Mouse (Mus musculus): ENCODE results near the gene Sox5.

Sox5 gene

DNA sequence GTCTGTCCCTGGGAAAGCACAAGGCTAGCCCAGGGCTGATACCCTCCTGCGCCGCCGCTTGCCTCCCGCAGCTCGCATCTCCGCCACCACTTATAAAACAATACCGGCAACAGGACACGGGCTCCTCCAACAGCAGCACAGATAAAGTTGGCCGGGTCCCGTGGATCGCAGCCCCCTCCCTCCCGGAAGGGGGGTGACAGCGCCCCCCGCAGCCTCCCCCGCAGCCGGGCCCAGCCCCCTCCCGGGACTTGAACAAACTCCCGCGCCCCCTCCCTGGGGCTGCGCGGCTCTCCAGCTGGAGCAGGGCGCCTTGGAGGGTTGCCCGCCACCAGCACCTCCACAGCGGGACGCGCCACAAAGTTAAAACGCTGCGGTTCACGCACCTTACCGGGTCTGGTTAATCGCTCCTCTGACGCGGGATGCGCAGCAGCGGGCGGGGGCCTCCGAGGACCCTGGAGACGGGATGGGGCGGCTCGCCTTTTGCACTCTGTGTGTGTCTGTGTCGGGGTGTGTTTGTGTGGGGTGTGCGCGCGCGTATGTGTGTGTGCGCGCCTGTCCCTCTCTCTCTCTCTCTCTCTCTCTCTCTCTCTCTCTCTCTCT lies at the start of gene Sox5:
Sox5 (minus strand) TSS at position 547 of the 600 bp plus-strand sequence.
- peak in 1 of 2 experiments; percentile 23 for DNase-seq

DNA sequence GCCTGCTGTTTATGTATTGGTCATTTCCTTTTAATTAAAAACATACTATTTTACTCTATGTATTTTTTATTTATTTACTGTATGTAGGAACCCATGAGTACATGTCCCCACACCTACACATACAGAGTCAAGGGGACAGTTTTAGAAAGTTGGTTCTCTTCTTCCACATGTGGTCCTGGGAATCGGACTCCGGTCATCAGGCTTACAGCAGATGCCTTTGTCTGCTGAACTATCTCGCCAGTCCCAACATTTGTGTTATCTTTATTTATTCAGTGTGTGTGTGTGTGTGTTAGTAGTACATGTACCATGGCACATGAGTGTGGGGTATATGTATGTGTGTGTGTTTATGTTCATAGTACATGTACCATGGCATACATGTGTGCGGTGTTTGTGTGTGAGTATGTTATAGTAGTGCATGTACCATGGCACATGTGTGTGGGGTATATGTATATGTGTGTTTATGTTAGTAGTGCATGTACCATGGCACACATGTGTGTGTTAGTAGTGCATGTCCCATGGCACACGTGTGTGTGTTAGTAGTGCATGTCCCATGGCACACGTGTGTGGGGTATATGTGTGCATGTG lies 43.3 kb upstream of the Sox5 start:
- DNase-seq, result no peak

DNA sequence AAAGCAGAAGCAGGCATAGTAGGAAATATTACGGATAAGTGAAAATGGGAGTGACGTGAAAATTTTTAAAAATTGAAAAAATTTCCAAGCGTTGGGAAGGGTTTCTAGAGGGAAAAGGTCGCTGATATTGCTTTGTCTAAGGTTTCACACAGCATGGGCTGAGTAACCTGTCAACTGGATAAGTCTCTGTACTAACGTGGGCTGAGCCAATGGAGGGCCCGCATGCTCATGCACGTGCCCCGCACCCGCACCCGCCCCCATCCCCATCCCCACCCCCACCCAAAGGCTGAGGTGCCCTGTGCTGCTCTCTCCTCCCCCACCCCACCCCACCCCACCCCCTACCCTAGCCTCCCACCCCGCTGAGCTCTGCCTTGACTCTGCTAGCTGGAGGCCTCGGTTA lies 42.4 kb upstream of the Sox5 start:
- DNase-seq, result no peak

DNA sequence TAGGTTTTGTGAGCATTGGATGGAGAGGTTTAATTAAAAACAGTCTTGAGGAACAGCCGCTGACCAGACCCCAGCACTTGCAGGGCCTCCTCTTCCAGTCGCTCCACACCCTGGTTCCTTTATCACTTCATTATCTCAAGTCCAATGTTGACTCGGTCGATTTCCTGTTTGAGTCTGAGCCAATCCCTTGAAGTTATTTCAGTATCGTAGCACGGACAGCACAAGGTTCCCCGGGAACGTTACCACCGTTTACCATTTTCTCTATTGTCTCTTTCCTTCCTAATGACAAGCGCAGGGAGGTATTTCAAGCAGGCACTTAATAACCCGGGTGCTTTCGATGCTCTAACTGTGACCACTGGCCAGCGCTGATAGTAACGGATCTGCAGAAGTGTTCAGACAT lies 40.8 kb upstream of the Sox5 start:
- no peak for DNase-seq

DNA sequence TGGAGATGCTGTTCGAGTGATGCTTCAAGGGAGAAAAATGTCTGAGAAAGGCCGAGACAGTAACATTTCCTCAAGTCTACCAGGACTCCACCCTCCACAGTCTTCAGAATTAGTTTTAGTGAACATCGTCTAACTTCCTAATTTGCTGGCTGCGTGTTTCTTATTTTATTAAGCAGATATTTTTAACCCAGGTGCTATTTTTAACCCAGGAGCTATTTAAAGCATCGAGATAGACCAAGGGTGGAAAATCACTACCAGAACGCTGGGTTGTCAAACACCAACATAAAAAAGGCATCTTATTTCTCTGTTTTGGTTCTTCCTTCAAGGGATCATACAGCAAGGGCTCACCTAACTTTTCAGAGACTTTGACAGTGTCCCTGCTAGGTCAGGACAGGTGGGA lies 39.2 kb upstream of the Sox5 start:
- no peak for DNase-seq

DNA sequence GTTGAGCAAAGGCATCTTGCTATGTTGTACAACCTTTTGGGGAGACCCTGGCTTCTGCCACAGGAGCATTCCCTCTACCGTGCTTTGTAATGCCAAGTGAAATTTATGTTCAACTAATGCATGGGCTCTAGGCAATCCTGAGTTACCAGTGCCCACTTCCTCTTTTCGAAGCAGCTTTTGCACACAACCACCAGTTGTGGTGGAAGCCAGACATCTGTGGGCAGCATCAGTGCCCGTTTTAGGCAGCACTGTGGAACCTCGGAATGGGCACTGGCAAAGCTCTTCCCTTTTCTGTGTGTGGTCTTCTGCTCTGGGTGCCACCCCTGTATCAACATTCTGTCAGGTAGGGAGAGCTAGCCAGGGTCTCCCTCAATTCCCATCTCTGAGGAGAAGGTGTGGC lies 36.2 kb upstream of the Sox5 start:
- no peak for DNase-seq

DNA sequence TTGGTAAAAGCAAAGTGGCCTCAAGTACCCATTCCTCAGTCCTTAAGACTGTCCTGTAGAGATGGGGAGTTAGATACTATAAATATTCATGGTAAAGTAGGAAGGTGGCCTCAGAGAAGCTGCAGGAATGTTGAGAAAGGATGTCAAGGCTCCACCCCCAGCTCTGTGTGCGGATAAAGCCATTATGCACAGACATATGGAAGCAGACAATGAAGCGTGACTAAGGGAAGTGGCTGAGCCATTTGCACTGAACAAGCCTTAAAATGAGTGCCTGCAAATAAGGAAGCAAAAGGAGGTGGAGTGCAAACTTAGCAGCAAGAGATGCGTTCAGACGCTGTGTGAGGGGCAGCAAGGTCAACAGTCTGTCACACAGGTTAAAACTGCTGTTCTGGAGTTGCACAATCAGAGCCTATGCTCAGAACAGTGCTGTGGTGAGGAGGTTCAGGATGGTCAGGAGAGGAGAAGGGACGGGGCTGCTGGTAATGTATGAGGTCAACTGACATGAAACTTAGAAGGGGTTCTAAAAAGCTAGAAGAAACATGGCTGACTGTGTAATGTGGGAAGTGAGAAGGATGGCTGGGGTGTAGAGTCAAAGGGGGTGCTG lies 35.7 kb upstream of the Sox5 start:
- DNase-seq, result no peak

DNA sequence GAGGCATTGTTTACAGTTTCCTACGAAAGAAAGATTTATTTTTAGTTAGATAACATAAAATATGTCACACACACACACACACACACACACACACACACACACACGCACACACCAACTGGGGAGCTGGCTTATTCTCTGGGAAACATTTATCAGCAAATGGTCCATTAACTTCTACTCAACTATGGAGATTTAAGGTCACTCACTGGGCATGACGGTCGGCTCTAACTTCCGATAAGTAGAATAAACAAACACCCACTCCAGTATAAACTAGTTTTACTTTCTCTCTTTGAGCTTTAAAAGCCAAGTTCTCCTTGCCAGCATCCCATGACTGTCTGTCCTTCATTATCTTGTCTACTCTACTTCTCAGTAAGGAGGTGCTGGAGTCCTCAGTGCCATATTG lies 33.8 kb upstream of the Sox5 start:
- no peak for DNase-seq

DNA sequence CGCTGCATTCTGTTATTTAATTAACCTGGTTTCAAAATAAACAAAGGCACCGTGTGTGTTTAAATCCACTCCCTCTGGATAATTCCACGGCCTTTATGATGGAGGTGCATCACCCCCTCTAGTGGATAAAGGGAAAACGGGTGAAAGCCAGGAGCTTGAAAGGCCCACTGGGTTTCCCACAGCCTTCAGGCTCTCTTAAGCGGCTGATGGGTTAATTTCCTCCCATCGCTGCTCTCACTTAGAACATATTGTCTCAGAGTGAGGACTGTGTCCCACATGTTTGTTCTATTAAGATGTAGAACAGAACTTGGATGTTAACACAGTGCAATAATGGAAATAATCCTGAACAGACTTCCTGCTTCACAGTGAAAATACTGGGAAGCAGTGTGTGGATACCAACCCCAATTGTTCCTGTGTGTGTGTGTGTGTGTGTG lies 33.2 kb upstream of the Sox5 start:
- peak; percentile 11 to 13 for DNase-seq

DNA sequence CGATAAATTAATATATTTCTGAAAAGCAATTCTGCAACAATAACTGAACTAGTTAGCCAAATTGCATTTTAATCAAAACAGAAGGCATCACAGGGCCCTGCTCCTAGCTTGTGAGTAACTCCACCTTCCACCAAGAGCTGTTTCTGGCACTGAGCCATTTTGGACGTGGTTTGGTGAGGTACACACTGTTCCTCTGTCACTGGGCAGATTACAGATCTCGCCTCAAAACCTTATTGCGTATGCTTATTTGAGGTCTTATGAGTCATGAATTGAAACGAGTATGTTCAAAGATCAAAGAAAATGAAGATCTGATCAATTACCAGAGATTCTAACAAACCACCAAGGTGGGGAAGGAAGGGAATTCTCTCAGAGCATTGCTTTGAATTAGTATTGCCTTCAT lies 22.5 kb upstream of the Sox5 start:
- DNase-seq, result no peak

DNA sequence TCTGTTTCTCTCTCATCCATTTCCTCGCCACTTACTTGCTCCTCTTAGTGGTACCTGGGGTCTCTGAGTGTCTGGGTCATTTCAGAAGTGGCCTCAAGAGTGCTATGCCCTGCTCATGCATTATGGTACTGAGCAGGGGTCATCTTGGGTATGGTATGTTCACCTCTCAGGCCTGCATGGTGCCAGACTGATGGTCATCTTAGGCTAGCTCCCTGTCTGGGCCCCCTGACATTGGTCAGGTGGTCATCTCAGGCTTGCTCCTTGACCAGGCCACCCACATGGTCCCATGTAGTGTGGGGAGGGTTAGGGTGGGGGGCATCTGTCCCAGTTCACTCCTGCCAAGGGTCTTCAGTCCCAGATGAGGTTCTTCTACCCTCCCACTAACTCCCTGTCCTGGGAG lies 21.3 kb upstream of the Sox5 start:
- DNase-seq, result no peak

DNA sequence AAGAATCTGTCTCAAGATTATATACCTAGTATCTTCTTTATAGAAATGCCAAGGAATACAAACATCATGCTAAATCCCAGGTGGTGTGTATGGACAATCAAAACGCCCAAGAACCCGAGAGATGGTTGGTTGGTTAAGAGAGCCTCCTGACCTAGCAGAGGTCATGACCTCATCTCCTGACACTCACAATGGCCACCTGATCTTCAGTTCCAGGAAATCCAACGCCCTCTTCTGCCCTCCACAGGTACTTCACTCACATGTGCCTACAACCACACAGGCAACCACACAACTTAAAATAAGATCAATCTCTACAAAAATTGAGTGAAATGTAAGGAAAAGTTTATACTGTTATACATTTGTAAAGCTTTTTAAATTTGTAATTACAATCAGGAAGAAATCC lies 12.6 kb upstream of the Sox5 start:
- no peak for DNase-seq

DNA sequence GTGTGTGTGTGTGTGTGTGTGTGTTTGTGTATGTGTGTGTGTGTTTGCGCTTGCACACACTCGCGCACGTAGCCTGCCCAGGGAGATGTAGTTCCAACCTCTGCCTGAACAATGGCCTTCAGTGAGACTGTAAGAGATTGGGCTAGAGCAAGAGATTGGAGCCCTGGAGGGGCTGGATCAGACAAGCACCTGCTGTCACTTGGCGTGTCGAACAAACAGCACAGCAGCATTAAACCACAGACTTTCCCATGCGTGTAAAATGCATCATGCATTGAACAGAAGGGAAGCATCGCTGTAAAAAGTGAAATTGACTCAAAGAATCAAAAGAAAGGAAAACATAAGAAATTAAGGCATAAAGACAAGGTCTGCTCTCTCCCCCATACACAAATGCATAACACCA lies 11.1 kb upstream of the Sox5 start:
- DNase-seq, result no peak

DNA sequence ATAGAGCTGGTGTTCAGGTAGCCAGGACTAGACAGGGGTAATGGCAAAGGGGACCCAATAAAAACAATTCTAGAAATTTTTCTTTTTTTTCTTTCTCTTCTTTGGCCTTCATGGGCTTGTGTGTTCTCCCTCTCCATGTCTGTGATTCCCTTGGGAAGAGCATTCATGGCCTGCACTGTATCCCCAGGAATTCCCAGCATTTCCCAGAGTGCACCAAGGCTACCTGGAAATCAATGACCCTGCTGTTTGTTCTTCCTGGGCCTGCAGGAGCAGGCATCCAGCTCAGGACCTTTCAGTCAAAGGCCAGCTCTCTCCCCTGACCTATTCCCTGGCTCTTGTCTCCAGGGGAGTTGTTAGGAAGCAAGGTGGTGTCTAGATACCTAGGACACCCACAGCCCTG lies 1.5 kb upstream of the Sox5 start:
- DNase-seq, result no peak

DNA sequence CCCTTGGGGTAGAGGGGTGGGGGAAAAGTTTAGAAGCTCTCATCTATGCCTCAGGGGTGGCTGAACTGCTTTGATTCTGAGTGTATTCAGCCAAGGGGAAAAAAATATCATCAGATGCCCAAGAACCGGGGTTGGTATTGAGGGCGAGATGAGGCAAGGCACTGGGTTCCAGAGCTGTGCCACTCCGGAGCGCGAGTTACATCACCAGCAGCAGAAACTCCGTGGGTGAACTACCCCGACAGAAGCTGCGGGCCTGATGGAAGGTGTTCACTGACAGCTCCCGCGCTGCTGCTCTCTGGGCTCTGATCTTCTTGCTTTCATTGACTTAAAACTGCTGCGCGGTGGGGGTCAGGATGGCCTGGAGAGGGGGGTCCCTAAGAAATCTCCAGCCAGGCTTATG lies 1.1 kb upstream of the Sox5 start:
- DNase-seq, result no peak

DNA sequence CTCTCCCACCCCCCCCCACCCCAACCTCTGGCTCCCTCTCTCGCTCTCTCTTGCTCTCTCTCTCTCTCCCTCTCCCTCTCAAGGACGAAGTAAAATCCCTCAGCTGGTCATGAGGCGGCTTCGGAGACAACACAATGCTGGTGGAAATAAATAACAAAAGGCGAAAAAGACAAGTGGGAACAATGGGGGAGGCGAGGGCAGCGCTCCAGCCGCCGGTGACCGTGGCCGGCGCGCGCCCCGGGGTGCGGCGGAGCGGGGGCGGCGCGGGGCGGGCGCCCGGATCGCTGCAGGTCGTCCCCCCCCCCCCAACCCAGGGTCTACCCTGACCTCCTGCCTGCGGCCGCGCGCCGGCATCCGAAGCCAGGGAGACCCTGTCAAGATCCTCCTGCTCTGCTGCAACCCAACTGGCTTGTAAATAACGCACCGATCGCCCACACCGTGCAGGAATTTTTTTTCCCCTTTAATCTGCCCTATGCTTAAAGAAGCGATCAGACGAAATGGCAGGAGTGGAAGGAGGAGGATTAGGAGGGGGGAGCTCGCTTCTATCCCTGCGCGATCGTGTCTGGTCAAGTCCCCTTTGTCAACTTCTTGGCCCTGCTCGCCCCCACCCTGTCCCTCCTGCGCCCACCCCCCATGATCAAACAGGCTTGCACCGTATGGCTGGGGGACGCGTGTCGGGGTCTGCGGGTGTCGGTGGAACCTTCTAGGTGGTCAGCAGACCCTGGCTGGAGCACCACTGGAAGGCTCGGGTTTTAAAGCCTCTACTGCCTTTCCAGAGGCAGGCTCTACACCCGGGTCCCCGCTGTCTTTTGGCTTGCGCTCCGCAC lies 467 bp upstream of the Sox5 start:
- peak in 1 of 2 experiments; percentile 4 for DNase-seq

DNA sequence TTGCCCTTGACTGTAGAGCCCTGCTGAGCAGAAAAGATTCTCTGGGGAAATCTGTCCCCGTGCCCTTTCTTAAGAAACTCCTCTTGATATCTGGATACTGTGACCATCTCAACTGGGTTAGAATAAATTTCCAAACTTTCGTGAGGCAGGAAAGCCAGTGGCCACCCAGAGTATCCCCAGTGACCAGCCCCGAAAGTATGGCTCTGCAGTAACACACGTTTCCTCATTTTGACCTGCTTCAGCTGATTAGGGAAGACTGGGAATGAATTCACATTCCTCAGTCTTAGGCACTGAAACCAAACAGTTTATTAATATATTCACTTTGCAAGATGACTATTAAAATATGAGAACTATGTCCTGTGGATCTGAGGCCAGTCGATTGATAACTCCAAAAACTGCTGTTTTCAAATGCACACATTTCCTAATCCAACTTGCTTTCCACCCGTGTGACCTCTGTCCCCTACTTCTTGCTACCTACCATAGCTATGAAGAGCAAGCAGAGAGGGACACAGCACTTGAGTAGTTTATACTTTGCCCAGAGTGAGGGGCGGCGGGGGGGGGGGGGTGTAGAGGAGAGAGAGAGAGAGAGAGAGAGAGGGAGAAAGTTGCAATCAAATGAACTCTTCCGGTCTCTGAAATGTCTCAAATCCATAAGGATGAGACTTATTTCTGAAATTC lies 1.0 kb downstream of the Sox5 start:
- no peak for DNase-seq

DNA sequence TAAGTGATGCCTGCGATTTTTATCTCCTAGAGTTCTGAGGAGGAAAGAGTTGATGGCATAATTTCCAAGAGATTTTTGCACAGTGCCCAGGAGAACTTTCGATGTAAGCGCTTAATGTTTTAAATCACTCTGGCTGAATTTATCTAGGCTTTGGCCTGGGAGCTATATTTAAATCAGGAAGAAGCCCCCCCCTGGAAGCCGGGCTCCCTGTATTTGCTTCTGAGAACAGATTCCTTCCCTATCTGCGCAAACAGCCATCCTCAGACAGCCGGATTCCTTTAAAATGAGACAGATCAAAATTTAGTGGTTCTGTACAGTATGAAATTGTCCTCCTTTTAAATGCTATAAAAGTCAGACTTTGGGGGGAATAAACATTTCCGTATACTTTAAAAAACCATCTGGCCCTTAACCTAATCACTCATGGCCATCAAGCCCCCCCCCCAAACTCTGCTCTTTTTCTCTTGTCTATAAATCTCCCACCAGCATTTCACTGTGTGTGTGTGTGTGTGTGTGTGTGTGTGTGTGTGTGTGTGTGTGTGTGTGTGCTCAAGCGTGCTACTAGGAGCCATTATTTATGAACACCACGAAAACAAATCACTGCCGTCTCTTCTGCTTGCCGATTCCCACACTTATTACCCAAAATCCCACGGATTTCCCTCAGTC lies 1.7 kb downstream of the Sox5 start:
- no peak for DNase-seq

DNA sequence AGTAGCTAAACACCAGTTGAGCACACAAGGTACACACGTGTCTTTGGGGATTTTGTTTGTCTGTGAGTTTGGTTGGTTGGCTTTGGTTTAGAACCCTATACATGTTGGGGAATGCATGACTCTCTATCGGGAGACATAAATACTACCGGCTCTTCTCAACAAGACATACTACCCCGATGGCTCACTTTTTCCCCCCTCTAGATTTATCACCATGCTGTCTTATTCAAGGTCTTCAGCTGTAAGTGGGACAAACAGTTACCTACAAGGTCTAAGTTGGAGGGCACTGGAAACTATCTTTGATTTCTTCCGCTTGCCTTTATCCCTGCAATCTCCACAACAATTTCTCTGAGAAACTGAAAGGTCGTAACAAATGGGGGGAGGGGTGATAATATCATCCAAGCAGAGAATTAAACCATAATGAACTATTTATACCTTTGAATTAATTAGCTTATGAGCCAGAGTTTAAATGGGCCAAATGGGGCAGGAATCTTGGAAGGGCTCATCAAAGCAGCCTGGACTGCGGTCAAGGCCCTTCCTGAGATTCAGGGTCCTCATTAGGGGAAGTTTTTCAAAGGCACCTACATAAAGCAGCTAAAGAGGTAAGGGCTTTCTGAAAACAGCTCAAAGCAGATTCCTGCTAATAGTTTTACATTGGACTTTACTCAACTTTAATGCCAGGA lies 4.3 kb downstream of the Sox5 start:
- DNase-seq, result no peak

DNA sequence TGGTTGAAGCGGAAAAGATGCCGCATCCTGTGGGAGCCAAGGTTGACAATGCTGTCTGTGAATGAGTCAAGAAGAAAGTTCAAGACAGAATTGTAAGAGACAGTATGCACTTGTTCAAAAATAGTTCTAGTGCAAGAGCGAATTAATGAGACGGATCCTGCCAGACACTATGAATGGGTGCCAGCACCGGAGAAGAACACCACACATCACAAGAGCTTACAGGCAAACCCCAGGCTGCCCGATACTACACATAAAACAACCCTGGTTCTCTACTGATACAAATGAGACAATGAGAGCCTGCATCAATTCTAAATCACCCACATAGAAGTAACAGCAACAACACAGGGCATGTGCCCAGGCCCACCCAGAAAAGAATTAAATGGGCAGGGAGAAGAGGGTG lies 8.0 kb downstream of the Sox5 start:
- no peak for DNase-seq

DNA sequence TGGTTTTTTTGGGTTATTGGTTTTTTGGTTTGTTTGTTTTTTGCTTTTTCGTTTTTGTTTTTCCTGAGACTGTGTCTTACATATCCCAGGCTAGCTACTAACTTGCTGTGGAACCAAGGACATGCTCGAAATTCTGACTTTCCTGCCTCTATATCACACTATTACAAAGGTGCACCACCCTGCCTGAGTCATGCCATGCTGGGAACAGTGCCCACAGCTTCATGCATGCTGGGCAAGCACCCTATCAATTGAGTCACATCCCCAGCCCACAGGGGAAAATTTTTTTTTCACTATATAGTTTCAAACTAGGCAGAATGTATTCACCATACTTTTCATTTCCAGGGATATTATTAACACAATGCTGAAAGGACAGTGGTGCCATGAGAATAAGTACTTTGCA lies 8.8 kb downstream of the Sox5 start:
- DNase-seq, result no peak
